Mouse (Mus musculus): ENCODE results near the gene Chst15.

Gene Chst15

GRCm38 (mm10) chr7:132305492-132306375 lies 11.3 kb downstream of the Chst15 start:
- in situ Hi-C loops (cut with MboI; ENCODE audit: unreplicated experiment in 2 of 2), result loop anchor here in 1 of 2 experiments (5.0 kb wide), 1 partner anchor 78 kb away; no protein-coding TSS in a partner anchor

GRCm38 (mm10) chr7:132304424-132305085 lies 12.5 kb downstream of the Chst15 start:
- in situ Hi-C loops (cut with MboI; ENCODE audit: unreplicated experiment in 2 of 2), result loop anchor here in 1 of 2 experiments (5.0 kb wide), 1 partner anchor 77 kb away; no protein-coding TSS in a partner anchor

GRCm38 (mm10) chr7:132303988-132304387 lies 13.0 kb downstream of the Chst15 start:
- in situ Hi-C loops (cut with MboI; ENCODE audit: unreplicated experiment in 2 of 2), result no loop called here

GRCm38 (mm10) chr7:132302508-132303241 lies 14.4 kb downstream of the Chst15 start:
- in situ Hi-C loops (cut with MboI; ENCODE audit: unreplicated experiment in 2 of 2), result no loop called here

GRCm38 (mm10) chr7:132299661-132300210 lies 17.3 kb downstream of the Chst15 start:
- in situ Hi-C loops (cut with MboI; ENCODE audit: unreplicated experiment in 2 of 2), result no loop called here

GRCm38 (mm10) chr7:132298412-132298990 lies 18.5 kb downstream of the Chst15 start:
- in situ Hi-C loops (cut with MboI; ENCODE audit: unreplicated experiment in 2 of 2), result no loop called here

GRCm38 (mm10) chr7:132296661-132297443 lies 20.2 kb downstream of the Chst15 start:
- in situ Hi-C loops (cut with MboI; ENCODE audit: unreplicated experiment in 2 of 2), result no loop called here

GRCm38 (mm10) chr7:132296132-132296531 lies 20.9 kb downstream of the Chst15 start:
- in situ Hi-C loops (cut with MboI; ENCODE audit: unreplicated experiment in 2 of 2), result no loop called here

- in situ Hi-C loops (cut with MboI; ENCODE audit: unreplicated experiment in 2 of 2), result loop anchor here in 1 of 2 experiments (5.0 kb wide), 1 partner anchor 70 kb away; no protein-coding TSS in a partner anchor
These were observed 29.7 kb downstream of the Chst15 start for GRCm38 (mm10) chr7:132287340-132287664.

- in situ Hi-C loops (cut with MboI; ENCODE audit: unreplicated experiment in 2 of 2), result loop anchor here in 1 of 2 experiments (5.0 kb wide), 1 partner anchor 71 kb away; no protein-coding TSS in a partner anchor
These were observed 30.2 kb downstream of the Chst15 start for GRCm38 (mm10) chr7:132286630-132287339.

- in situ Hi-C loops (cut with MboI; ENCODE audit: unreplicated experiment in 2 of 2), result loop anchor here in 1 of 2 experiments (5.0 kb wide), 1 partner anchor 73 kb away; no protein-coding TSS in a partner anchor
These were observed 32.2 kb downstream of the Chst15 start for GRCm38 (mm10) chr7:132284795-132285194.

- in situ Hi-C loops (cut with MboI; ENCODE audit: unreplicated experiment in 2 of 2), result no loop called here
These were observed 32.8 kb downstream of the Chst15 start for GRCm38 (mm10) chr7:132284048-132284737.

- in situ Hi-C loops (cut with MboI; ENCODE audit: unreplicated experiment in 2 of 2), result no loop called here
These were observed 34.5 kb downstream of the Chst15 start for GRCm38 (mm10) chr7:132282576-132282975.

GRCm38 (mm10) chr7:132282161-132282560 lies 34.9 kb downstream of the Chst15 start:
- in situ Hi-C loops (cut with MboI; ENCODE audit: unreplicated experiment in 2 of 2), result no loop called here

- in situ Hi-C loops (cut with MboI; ENCODE audit: unreplicated experiment in 2 of 2), result no loop called here
These were observed 35.3 kb downstream of the Chst15 start for GRCm38 (mm10) chr7:132281753-132282152.

- in situ Hi-C loops (cut with MboI; ENCODE audit: unreplicated experiment in 2 of 2), result no loop called here
These were observed 38.4 kb downstream of the Chst15 start for GRCm38 (mm10) chr7:132278658-132279057.

GRCm38 (mm10) chr7:132276287-132276686 lies 40.7 kb downstream of the Chst15 start:
- in situ Hi-C loops (cut with MboI; ENCODE audit: unreplicated experiment in 2 of 2), result no loop called here

Measured in v-Abl transformed pro-B cells (cell line).